Mouse (Mus musculus): ENCODE results near the gene H2-Oa.
"Not testable (repeated sequence)": the region's sequence is repeated elsewhere in the genome, so short reads cannot be mapped to it uniquely, and the experiment has no call there.

H2-Oa gene

GRCm38 (mm10) chr17:34143461-34143860 lies 51.3 kb downstream of the H2-Oa start:
- DNase-seq (ENCODE audit: low spot score): no peak

DNA sequence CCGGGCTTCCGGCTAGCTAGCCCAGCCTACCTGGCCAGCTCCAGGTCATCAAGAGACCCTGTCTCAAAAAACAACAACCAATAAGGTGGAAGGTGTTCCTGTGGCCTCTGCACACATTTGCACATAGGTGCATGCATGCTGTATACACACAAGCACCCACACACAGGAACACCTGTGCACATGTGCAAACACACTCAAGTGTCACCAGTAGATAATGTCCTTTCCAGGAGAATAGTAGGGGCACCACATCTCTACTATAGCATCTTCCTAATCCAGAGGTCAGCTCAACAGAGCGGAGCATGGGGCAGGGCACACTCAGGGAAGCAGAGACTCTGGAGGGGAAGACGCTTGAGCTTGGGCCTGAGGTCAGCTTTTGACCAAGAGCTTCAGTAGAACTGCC lies 52.1 kb downstream of the H2-Oa start:
- DNase-seq (ENCODE audit: low spot score): not testable (repeated sequence)
